Mouse (Mus musculus) neural tube, embryonic 15.5 days (tissue): ENCODE measurements around the gene Hs1bp3. TPM values are rescaled to one million over a fixed set of nuclear protein-coding genes. Genes with fewer than 3 reads are reported as not detected.
A peak's percentile ranks its signal among the peaks of the same experiment; 100 is the strongest.

Experiments used
- ATAC-seq: fragments of 200-750 bp; cut with Nextera tagmentation; 2 replicates; pipeline ENCODE4 v1.8.0; 2017; ENCODE audit warnings: mild to moderate bottlenecking, moderate TSS enrichment, moderate library complexity; ENCODE audit not compliant: low FRiP score
- H3K27ac ChIP-seq: fragments of 300-500 bp; sonication (generic); replicated peaks from 2 replicates; pipeline ENCODE4 v1.5.1; 2015; ENCODE audit warnings: mild to moderate bottlenecking, inconsistent platforms
- H3K27me3 ChIP-seq: fragments of 300-500 bp; sonication (generic); replicated peaks from 2 replicates; pipeline ENCODE4 v1.6.1; 2015; ENCODE audit warnings: inconsistent platforms
- H3K36me3 ChIP-seq: fragments of 300-500 bp; sonication (generic); 2 replicates; pipeline ENCODE4 v1.6.1; 2015; ENCODE audit warnings: inconsistent platforms
- H3K4me1 ChIP-seq: fragments of 300-500 bp; sonication (generic); 2 replicates; pipeline ENCODE4 v1.6.1; 2015; ENCODE audit warnings: inconsistent platforms
- H3K4me2 ChIP-seq: fragments of 300-500 bp; sonication (generic); 2 replicates; pipeline ENCODE4 v1.6.1; 2015; ENCODE audit warnings: inconsistent platforms, mild to moderate bottlenecking, moderate library complexity
- H3K4me3 ChIP-seq: fragments of 300-500 bp; sonication (generic); replicated peaks from 2 replicates; pipeline ENCODE4 v1.5.1; 2015; ENCODE audit warnings: mild to moderate bottlenecking, inconsistent platforms
- H3K9ac ChIP-seq: fragments of 300-500 bp; sonication (generic); replicated peaks from 2 replicates; pipeline ENCODE4 v1.6.1; 2015; ENCODE audit warnings: mild to moderate bottlenecking, inconsistent platforms
- H3K9me3 ChIP-seq: fragments of 300-500 bp; sonication (generic); replicated peaks from 2 replicates; pipeline ENCODE4 v1.6.1; 2016; ENCODE audit warnings: inconsistent platforms
- WGBS: fragments of 180-500 bp; shearing (Covaris S2); methylation state at CpG from one replicate; pipeline ENCODE4 v1.1.7; 2015; ENCODE audit warnings: mixed read lengths; 5-methylcytosine and 5-hydroxymethylcytosine counted together
- polyA plus RNA-seq: library from polyadenylated mRNA; unstranded; fragments of >200 nt; fragmentation: Nextera tagmentation; extraction: Ambion mirVana; gene quantifications from 2 replicates; pipeline ENCODE4 v1.2.1, GENCODE M21; 2015

Gene Hs1bp3
- polyA plus RNA-seq, 1 experiment from 2014 or later = 8.0 TPM

- no peak for ATAC-seq
- no peaks in the 10 kb centered on the region for H3K27me3 ChIP-seq
- H3K36me3 ChIP-seq = no peaks in the 10 kb centered on the region
- H3K4me3 ChIP-seq = no peak overlapping the region
- peaks cover 13% of the 10 kb centered on the region for H3K4me1 ChIP-seq
- no peak overlapping the region for H3K9ac ChIP-seq
- no peaks in the 10 kb centered on the region for H3K9me3 ChIP-seq
- no peak overlapping the region for H3K27ac ChIP-seq
- 94% methylated on average over 4 of the region's 4 CpGs for WGBS
- H3K4me2 ChIP-seq = no peak overlapping the region
These were observed 41.8 kb downstream of the Hs1bp3 start for GRCm38 (mm10) chr12:8355011-8355410.

GRCm38 (mm10) chr12:8357449-8357848 is 44.2 kb downstream of the Hs1bp3 start:
- Histone ChIP-seq H3K27me3 (no peaks in the 10 kb centered on the region), H3K4me3 (no peak overlapping the region), H3K27ac (peak overlapping the region; percentile 67), H3K36me3 (no peaks in the 10 kb centered on the region), H3K4me1 (peaks cover 13% of the 10 kb centered on the region), H3K9ac (no peak overlapping the region), H3K4me2 (no peak overlapping the region), H3K9me3 (no peaks in the 10 kb centered on the region)
- ATAC-seq = peak; percentile 84
- WGBS = 59% methylated on average over 5 of the region's 5 CpGs

- ATAC-seq = no peak
- Histone ChIP-seq H3K4me1 (peaks cover 13% of the 10 kb centered on the region), H3K4me3 (no peak overlapping the region), H3K9me3 (no peaks in the 10 kb centered on the region), H3K4me2 (no peak overlapping the region), H3K36me3 (no peaks in the 10 kb centered on the region), H3K27ac (peak overlapping the region; percentile 67), H3K9ac (no peak overlapping the region), H3K27me3 (no peaks in the 10 kb centered on the region)
- 89% methylated on average over 5 of the region's 5 CpGs for WGBS
These were observed 45.2 kb downstream of the Hs1bp3 start for GRCm38 (mm10) chr12:8358344-8358966.

- WGBS = 89% methylated on average over 3 of the region's 3 CpGs
- no peaks in the 10 kb centered on the region for H3K9me3 ChIP-seq
- ATAC-seq = no peak
These were observed 46.3 kb downstream of the Hs1bp3 start for GRCm38 (mm10) chr12:8359418-8360112.

GRCm38 (mm10) chr12:8361866-8362265 is 48.6 kb downstream of the Hs1bp3 start:
- Histone ChIP-seq H3K4me2 (no peak overlapping the region), H3K9me3 (no peaks in the 10 kb centered on the region), H3K27ac (no peak overlapping the region), H3K4me1 (peaks cover 26% of the 10 kb centered on the region), H3K27me3 (0 out of 2 replicates have a peak, but pooled peaks cover 3% of the 10 kb centered on the region), H3K36me3 (no peaks in the 10 kb centered on the region), H3K4me3 (no peak overlapping the region), H3K9ac (no peak overlapping the region)
- no peak for ATAC-seq
- WGBS = 80% methylated on average over 5 of the region's 5 CpGs

More at GRCm38 (mm10) chr12:8359418-8360112, 46.3 kb downstream of the Hs1bp3 start:
- Histone ChIP-seq H3K4me2 (no peak overlapping the region), H3K9ac (no peak overlapping the region), H3K27ac (no peak overlapping the region), H3K4me1 (peaks cover 18% of the 10 kb centered on the region), H3K36me3 (no peaks in the 10 kb centered on the region), H3K27me3 (no peaks in the 10 kb centered on the region), H3K4me3 (no peak overlapping the region)

- H3K27ac ChIP-seq = no peak overlapping the region
- no peaks in the 10 kb centered on the region for H3K36me3 ChIP-seq
- 0 out of 2 replicates have a peak, but pooled peaks cover 3% of the 10 kb centered on the region for H3K27me3 ChIP-seq
- no peak overlapping the region for H3K4me2 ChIP-seq
- ATAC-seq = no peak
- H3K4me1 ChIP-seq = peaks cover 24% of the 10 kb centered on the region
- no peak overlapping the region for H3K9ac ChIP-seq
- WGBS = 85% methylated on average over 7 of the region's 7 CpGs
- H3K9me3 ChIP-seq = no peaks in the 10 kb centered on the region
- no peak overlapping the region for H3K4me3 ChIP-seq
These were observed 49.2 kb downstream of the Hs1bp3 start for GRCm38 (mm10) chr12:8362400-8362799.

GRCm38 (mm10) chr12:8364321-8364838 is 51.1 kb downstream of the Hs1bp3 start:
- H3K9ac ChIP-seq = no peak overlapping the region
- 15% methylated on average over 6 of the region's 6 CpGs for WGBS
- H3K27ac ChIP-seq = no peak overlapping the region
- 0 out of 2 replicates have a peak, but pooled peaks cover 3% of the 10 kb centered on the region for H3K27me3 ChIP-seq
- H3K9me3 ChIP-seq = no peaks in the 10 kb centered on the region
- H3K4me3 ChIP-seq = no peak overlapping the region
- H3K36me3 ChIP-seq = no peaks in the 10 kb centered on the region
- ATAC-seq = peak; percentile 69
- H3K4me2 ChIP-seq = no peak overlapping the region
- peaks cover 12% of the 10 kb centered on the region; the same call in 1 of the 2 replicates for H3K4me1 ChIP-seq

GRCm38 (mm10) chr12:8365336-8365735 is 52.1 kb downstream of the Hs1bp3 start:
- ATAC-seq = peak; percentile 26; the same call in 1 of the 2 replicates
- no peak overlapping the region for H3K9ac ChIP-seq
- H3K27me3 ChIP-seq = 0 out of 2 replicates have a peak, but pooled peaks cover 3% of the 10 kb centered on the region
- no peak overlapping the region for H3K4me3 ChIP-seq
- H3K36me3 ChIP-seq = no peaks in the 10 kb centered on the region
- 43% methylated on average over 7 of the region's 7 CpGs for WGBS
- no peak overlapping the region for H3K27ac ChIP-seq
- peaks cover 12% of the 10 kb centered on the region; the same call in 1 of the 2 replicates for H3K4me1 ChIP-seq
- no peaks in the 10 kb centered on the region for H3K9me3 ChIP-seq
- H3K4me2 ChIP-seq = no peak overlapping the region

- WGBS = 85% methylated on average over 5 of the region's 5 CpGs
- peaks cover 12% of the 10 kb centered on the region; the same call in 1 of the 2 replicates for H3K4me1 ChIP-seq
- no peaks in the 10 kb centered on the region for H3K9me3 ChIP-seq
- no peak overlapping the region for H3K4me2 ChIP-seq
- H3K27me3 ChIP-seq = 0 out of 2 replicates have a peak, but pooled peaks cover 3% of the 10 kb centered on the region
- no peaks in the 10 kb centered on the region for H3K36me3 ChIP-seq
- no peak overlapping the region for H3K9ac ChIP-seq
- H3K4me3 ChIP-seq = no peak overlapping the region
- no peak overlapping the region for H3K27ac ChIP-seq
- no peak for ATAC-seq
These were observed 52.8 kb downstream of the Hs1bp3 start for GRCm38 (mm10) chr12:8365905-8366576.

GRCm38 (mm10) chr12:8366688-8367087 is 53.5 kb downstream of the Hs1bp3 start:
- peaks cover 12% of the 10 kb centered on the region; the same call in 1 of the 2 replicates for H3K4me1 ChIP-seq
- H3K9ac ChIP-seq = no peak overlapping the region
- WGBS = 74% methylated on average over 3 of the region's 3 CpGs
- ATAC-seq = no peak
- no peaks in the 10 kb centered on the region for H3K36me3 ChIP-seq
- 0 out of 2 replicates have a peak, but pooled peaks cover 3% of the 10 kb centered on the region for H3K27me3 ChIP-seq
- H3K4me2 ChIP-seq = no peak overlapping the region
- H3K27ac ChIP-seq = no peak overlapping the region
- H3K4me3 ChIP-seq = no peak overlapping the region
- no peaks in the 10 kb centered on the region for H3K9me3 ChIP-seq

GRCm38 (mm10) chr12:8371746-8372510 is 58.7 kb downstream of the Hs1bp3 start:
- no peaks in the 10 kb centered on the region for H3K9me3 ChIP-seq
- H3K4me2 ChIP-seq = no peak overlapping the region
- 79% methylated on average over 5 of the region's 5 CpGs for WGBS
- H3K27ac ChIP-seq = no peak overlapping the region
- ATAC-seq = no peak
- H3K9ac ChIP-seq = no peak overlapping the region
- no peaks in the 10 kb centered on the region for H3K27me3 ChIP-seq
- H3K4me3 ChIP-seq = no peak overlapping the region
- no peaks in the 10 kb centered on the region for H3K36me3 ChIP-seq
- H3K4me1 ChIP-seq = no peaks in the 10 kb centered on the region
